Mouse (Mus musculus) liver, embryonic 12.5 days (tissue): ENCODE measurements around the gene Cwc27. TPM values are rescaled to one million over a fixed set of nuclear protein-coding genes. Genes with fewer than 3 reads are reported as not detected.

ENCODE experiments used
- ATAC-seq: fragments of 200-750 bp; cut with Nextera tagmentation; 2 replicates; pipeline ENCODE4 v1.8.0; 2017; ENCODE audit warnings: moderate number of reproducible peaks, mild to moderate bottlenecking, moderate library complexity
- H3K27ac ChIP-seq: fragments of 300-500 bp; sonication (generic); 2 replicates; pipeline ENCODE4 v1.5.1; 2016; ENCODE audit warnings: mild to moderate bottlenecking
- H3K27me3 ChIP-seq: fragments of 300-500 bp; sonication (generic); replicated peaks from 2 replicates; pipeline ENCODE4 v1.6.1; 2016; ENCODE audit warnings: mild to moderate bottlenecking, moderate library complexity
- H3K36me3 ChIP-seq: fragments of 300-500 bp; sonication (generic); 2 replicates; pipeline ENCODE4 v1.6.1; 2016; ENCODE audit warnings: mild to moderate bottlenecking, moderate library complexity
- H3K4me1 ChIP-seq: fragments of 300-500 bp; sonication (generic); 2 replicates; pipeline ENCODE4 v1.6.1; 2016
- H3K4me2 ChIP-seq: fragments of 300-500 bp; sonication (generic); 2 replicates; pipeline ENCODE4 v1.6.1; 2016; ENCODE audit warnings: mild to moderate bottlenecking, moderate library complexity
- H3K4me3 ChIP-seq: fragments of 300-500 bp; sonication (generic); 2 replicates; pipeline ENCODE4 v1.5.1; 2016; ENCODE audit warnings: mild to moderate bottlenecking, moderate library complexity
- H3K9ac ChIP-seq: fragments of 300-500 bp; sonication (generic); 2 replicates; pipeline ENCODE4 v1.6.1; 2016; ENCODE audit warnings: mild to moderate bottlenecking, moderate library complexity
- H3K9me3 ChIP-seq: fragments of 300-500 bp; sonication (generic); replicated peaks from 2 replicates; pipeline ENCODE4 v1.6.1; 2016; ENCODE audit warnings: mild to moderate bottlenecking, moderate library complexity
- WGBS: fragments of 180-500 bp; shearing (Covaris S2); methylation state at CpG from one replicate; pipeline ENCODE4 v1.1.7; 2016; ENCODE audit not compliant: insufficient replicate concordance; 5-methylcytosine and 5-hydroxymethylcytosine counted together
- polyA plus RNA-seq: library from polyadenylated mRNA; unstranded; fragments of >200 nt; fragmentation: Nextera tagmentation; extraction: Ambion mirVana; gene quantifications from 2 replicates; pipeline ENCODE4 v1.2.1, GENCODE M21; 2016

Cwc27 gene
- polyA plus RNA-seq, 1 experiment from 2014 or later: 14.8 TPM

DNA sequence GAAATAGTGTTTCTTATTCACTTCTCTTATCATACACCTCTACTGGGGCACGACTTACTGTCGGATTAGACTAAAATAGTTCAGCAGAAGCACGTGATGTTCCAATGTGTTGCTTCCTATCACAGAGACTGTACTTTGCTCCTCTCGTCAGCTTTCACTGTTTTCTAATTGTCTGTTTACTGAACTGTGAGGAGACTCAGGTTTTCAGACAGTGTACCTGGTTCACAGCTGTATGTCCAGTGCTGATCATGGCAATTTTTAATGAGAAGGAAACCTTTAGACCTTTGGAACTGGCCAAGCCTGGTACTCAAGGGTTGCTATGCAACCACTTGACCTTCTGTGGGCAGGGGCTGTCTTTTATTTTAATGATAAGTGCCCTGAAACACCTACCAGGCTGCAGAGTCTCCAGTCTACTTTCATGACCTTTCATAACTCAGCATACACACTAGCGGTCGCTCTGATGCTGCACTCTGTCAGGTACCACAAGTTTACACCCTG, 180.9 kb downstream of the Cwc27 start:
- Histone ChIP-seq H3K36me3 (no peaks in the 10 kb centered on the region), H3K4me1 (peaks cover 17% of the 10 kb centered on the region), H3K27me3 (no peaks in the 10 kb centered on the region), H3K4me3 (no peak overlapping the region), H3K4me2 (no peak overlapping the region), H3K9me3 (no peaks in the 10 kb centered on the region), H3K9ac (no peak overlapping the region), H3K27ac (no peak overlapping the region)
- 66% methylated on average over 6 of the region's 6 CpGs for WGBS
- peak; percentile 43 for ATAC-seq

DNA sequence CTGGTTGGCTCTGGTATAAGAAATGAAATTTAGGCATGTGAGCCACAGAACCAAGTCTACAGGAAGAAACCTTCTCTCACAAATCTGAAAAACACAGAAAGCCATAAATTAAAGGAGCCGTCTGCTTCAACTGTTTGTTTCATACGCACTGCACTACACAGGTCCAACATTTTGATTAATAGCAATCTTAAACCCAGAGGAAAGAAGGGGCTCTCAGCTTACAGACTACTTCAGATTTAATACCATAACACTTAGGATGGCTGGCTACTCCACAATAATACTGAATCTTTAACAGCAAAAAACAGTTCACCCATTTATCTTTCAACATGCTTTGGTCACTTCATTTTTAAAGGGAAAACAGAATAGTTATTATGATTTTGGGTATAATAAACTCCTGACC, 182.2 kb downstream of the Cwc27 start:
- Histone ChIP-seq H3K27ac (no peak overlapping the region), H3K4me1 (peaks cover 9% of the 10 kb centered on the region), H3K9me3 (no peaks in the 10 kb centered on the region), H3K36me3 (peaks cover 7% of the 10 kb centered on the region; the same call in 1 of the 2 replicates), H3K9ac (no peak overlapping the region), H3K4me2 (no peak overlapping the region), H3K27me3 (no peaks in the 10 kb centered on the region), H3K4me3 (no peak overlapping the region)
- 77% methylated on average over 2 of the region's 2 CpGs for WGBS
- ATAC-seq: no peak

DNA sequence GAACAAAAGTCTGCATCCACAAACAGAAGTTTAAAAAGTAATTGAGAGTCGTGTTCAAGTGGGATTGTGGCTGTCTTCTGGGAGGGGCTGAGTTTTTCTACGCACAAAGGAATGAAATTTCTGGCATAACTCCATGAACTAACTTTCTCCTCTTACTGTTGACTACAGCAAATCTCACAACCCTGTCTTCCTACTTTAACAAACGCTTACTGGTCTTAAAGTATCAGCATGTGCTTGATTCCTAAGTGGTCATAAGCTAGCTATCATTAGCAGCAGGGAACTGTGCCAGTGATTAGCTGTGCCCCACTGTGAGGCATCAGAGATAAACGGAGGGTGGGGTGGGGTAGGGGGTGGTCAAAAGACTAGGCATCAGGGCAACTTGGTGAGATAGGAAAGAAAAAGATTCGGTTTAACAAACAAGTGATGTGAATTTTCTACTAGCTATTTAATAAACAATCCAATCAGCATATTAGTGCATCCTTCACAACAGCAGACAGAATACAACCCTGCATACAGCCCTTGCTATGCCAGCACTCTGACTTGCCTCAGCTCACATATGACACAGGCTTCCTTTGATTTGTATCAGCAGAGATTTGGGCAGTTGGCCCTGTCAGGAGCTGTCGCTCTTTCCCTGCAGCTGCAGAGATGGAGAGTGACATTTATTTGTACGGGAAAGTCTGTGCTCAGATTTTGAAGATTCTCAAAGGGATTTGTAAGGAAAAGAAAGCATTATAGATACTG, 184.3 kb downstream of the Cwc27 start:
- no peaks in the 10 kb centered on the region for H3K9me3 ChIP-seq
- 49% methylated on average over 7 of the region's 7 CpGs for WGBS
- peaks cover 7% of the 10 kb centered on the region; the same call in 1 of the 2 replicates for H3K36me3 ChIP-seq
- H3K4me1 ChIP-seq: peaks cover 14% of the 10 kb centered on the region
- no peak overlapping the region for H3K4me3 ChIP-seq
- no peak overlapping the region for H3K4me2 ChIP-seq
- no peaks in the 10 kb centered on the region for H3K27me3 ChIP-seq
- ATAC-seq: peak; percentile 58; the same call in 1 of the 2 replicates
- H3K27ac ChIP-seq: no peak overlapping the region
- no peak overlapping the region for H3K9ac ChIP-seq

DNA sequence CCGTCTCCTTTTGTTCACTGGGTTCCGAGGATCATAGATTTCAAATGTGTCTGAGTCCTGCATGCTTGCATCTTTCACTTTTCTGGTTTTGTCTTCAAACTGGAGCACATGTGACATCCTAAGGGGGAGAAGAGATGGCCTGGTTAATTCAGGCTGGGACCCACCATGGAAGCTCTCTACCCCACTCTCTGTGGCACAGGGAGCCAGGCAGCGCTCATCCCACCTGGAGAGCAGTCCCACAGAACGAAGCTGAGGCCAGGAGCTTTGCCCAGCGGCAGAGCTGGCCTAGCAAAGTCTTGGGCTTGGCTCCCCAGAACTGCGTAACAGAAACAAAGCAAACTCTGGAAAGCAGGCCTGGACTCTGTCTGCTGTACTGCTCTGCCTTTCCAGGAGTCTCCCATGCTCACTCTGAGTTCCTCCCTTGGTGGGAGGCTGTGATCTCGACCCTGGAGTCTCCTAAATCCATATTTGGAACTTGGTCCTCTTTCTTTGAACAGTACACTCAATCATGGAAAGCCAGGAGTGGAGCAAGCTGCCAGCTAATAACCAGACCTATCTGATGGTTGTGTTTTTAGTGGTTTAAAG, 185.2 kb downstream of the Cwc27 start:
- Histone ChIP-seq H3K4me3 (no peak overlapping the region), H3K4me1 (peaks cover 22% of the 10 kb centered on the region), H3K36me3 (peaks cover 7% of the 10 kb centered on the region; the same call in 1 of the 2 replicates), H3K27ac (no peak overlapping the region; the same call in 1 of the 2 replicates), H3K27me3 (no peaks in the 10 kb centered on the region), H3K9ac (no peak overlapping the region), H3K4me2 (no peak overlapping the region), H3K9me3 (no peaks in the 10 kb centered on the region)
- ATAC-seq: no peak
- 72% methylated on average over 7 of the region's 7 CpGs for WGBS

DNA sequence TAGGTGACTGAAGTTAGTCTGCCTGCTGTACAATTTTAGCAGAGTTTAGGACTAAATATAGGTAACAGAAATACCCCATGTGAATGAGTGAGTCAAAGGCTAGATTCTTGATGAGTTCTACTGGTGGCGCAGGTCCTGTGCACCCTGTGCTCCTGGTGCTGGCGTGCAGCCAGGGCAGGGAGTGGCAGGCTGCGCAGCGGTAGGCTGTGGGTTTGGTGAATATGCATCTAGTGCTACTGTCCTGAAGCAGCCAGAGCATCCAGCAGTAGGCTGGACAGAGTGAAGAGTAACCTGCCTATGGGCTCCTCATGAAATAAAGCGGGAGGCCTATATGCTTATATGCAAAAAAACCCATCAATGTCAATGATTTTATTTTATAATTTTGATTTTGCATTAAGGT, 186.1 kb downstream of the Cwc27 start:
- H3K4me3 ChIP-seq: no peak overlapping the region
- H3K4me2 ChIP-seq: no peak overlapping the region
- no peak overlapping the region for H3K27ac ChIP-seq
- 85% methylated on average over 5 of the region's 5 CpGs for WGBS
- H3K9me3 ChIP-seq: no peaks in the 10 kb centered on the region
- H3K9ac ChIP-seq: no peak overlapping the region
- H3K4me1 ChIP-seq: peaks cover 22% of the 10 kb centered on the region
- no peak for ATAC-seq
- H3K36me3 ChIP-seq: peaks cover 7% of the 10 kb centered on the region; the same call in 1 of the 2 replicates
- no peaks in the 10 kb centered on the region for H3K27me3 ChIP-seq

DNA sequence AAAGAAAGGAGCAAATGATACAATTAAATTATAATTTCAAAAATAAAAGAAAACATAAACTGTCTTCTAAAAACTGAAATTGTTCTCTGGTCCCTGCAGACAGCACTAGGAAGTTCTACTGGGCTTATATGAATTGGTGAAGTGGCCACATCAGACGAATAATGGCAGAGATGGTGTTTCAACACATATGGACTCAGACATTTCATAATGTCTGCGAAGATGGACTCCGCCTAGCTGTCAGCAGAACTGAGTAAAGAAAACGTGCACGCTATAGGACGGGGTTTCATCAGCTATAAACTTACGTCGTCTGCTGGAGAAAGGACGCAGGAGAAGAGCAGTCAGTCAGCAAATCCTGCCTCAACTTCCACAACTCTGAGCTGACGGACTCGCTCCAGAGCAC, 187.3 kb downstream of the Cwc27 start:
- Histone ChIP-seq H3K4me2 (no peak overlapping the region), H3K4me3 (no peak overlapping the region), H3K36me3 (peaks cover 7% of the 10 kb centered on the region; the same call in 1 of the 2 replicates), H3K27ac (no peak overlapping the region), H3K4me1 (peaks cover 22% of the 10 kb centered on the region), H3K9me3 (no peaks in the 10 kb centered on the region), H3K27me3 (no peaks in the 10 kb centered on the region), H3K9ac (no peak overlapping the region)
- ATAC-seq: no peak
- WGBS: 82% methylated on average over 11 of the region's 11 CpGs

DNA sequence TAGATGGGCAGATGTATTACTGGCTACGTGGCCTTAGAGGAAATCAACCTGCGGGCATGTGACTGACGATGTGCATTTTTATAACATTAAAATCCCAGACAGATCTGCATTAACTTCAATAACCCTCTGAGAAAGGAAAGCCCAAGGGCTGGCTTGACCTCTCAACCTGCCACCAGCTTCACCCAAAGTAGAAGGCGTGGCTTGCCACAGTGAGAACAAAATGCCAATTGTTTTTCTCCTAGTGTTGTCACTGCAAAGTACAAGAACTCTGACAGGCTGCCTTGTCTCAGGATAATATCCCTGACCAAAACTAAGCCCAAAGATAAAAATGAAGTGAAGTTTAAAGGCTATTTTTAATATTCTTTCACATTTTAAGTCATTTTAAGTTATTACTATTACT, 188.9 kb downstream of the Cwc27 start:
- Histone ChIP-seq H3K36me3 (peaks cover 7% of the 10 kb centered on the region; the same call in 1 of the 2 replicates), H3K4me2 (no peak overlapping the region), H3K27me3 (no peaks in the 10 kb centered on the region), H3K9me3 (no peaks in the 10 kb centered on the region), H3K4me1 (peaks cover 22% of the 10 kb centered on the region), H3K4me3 (no peak overlapping the region), H3K27ac (no peak overlapping the region; the same call in 1 of the 2 replicates), H3K9ac (no peak overlapping the region)
- WGBS: 79% methylated on average over 4 of the region's 4 CpGs
- no peak for ATAC-seq

DNA sequence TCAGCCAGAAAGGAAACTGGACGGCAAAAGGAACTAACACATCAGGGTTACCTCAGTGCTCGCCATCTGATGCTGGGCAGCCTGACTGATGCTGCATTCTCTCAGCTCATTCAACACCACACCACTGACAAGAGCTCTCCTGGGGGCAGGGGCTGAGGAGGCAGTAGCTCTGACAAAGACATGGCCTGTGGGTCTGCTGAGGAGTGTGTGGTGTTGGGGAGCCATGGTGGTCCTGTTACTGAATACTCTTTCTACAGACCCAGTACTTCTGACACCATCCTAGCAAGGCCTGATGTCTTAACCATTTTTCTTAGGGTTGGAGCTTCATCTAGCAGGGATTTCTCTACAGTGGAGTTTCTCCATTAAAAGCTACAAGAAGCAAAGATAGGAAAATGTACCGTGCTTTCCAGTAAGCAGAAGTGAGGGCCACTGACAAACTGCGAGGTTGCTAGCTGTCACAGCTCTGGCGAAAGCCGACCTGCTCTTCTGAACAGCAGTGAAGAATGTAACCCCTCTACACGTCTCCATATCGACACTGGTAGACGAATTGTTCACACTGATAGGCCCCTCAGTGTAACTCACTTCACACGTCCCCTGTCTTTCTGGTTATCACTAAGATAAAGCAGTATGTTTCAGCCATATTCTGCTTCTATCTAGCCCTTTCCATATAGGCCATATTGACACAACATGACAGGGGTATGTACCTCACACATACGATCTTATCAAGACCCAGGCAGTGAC, 189.6 kb downstream of the Cwc27 start:
- H3K9ac ChIP-seq: no peak overlapping the region
- peak; percentile 84 for ATAC-seq
- 0 out of 2 replicates have a peak overlapping the region, but pooled peaks have one; percentile 2 for H3K27ac ChIP-seq
- H3K36me3 ChIP-seq: peaks cover 7% of the 10 kb centered on the region; the same call in 1 of the 2 replicates
- no peak overlapping the region for H3K4me2 ChIP-seq
- H3K9me3 ChIP-seq: no peaks in the 10 kb centered on the region
- no peaks in the 10 kb centered on the region for H3K27me3 ChIP-seq
- WGBS: 46% methylated on average over 11 of the region's 11 CpGs
- H3K4me1 ChIP-seq: peaks cover 15% of the 10 kb centered on the region
- no peak overlapping the region for H3K4me3 ChIP-seq

DNA sequence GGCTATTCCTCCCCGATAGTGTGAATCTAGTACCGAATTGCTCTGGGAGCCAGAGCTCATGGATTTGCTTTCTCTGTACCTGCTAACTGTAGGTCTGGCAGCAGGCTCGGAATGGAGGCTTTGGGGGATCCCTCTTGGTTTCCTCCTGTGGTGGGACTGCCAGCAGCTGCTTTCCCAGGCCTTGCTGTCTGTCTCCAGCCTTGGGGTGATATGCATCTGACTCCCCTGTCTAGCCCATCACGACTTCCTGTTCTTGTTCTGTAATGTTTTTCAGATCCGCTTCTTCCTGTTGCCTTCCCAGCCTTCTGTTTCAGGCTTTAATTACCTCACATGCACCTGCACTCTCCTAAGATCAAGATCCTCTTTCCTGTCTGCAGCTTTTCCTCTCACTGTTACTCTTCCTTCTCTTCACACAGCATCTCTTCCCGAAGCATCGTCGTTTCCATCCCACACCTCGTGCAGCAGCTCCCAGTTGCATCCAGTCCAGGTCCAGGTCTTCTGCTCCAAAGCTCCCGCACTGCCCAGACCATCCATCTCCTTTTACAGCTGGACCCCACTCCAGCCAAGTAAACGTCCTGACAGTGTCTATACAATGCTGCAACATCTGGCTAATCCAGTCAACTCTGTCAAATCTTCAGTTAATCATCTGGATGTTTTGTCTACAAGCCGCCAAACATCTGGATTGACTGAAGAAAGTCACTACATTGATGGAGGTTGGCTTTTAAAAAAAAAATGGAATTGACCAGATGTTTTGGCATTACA, 193.6 kb downstream of the Cwc27 start:
- Histone ChIP-seq H3K27ac (no peak overlapping the region), H3K4me3 (no peak overlapping the region), H3K9ac (no peak overlapping the region), H3K9me3 (no peaks in the 10 kb centered on the region), H3K4me2 (no peak overlapping the region), H3K4me1 (peaks cover 13% of the 10 kb centered on the region), H3K27me3 (no peaks in the 10 kb centered on the region), H3K36me3 (no peaks in the 10 kb centered on the region)
- 58% methylated on average over 12 of the region's 12 CpGs for WGBS
- ATAC-seq: no peak

DNA sequence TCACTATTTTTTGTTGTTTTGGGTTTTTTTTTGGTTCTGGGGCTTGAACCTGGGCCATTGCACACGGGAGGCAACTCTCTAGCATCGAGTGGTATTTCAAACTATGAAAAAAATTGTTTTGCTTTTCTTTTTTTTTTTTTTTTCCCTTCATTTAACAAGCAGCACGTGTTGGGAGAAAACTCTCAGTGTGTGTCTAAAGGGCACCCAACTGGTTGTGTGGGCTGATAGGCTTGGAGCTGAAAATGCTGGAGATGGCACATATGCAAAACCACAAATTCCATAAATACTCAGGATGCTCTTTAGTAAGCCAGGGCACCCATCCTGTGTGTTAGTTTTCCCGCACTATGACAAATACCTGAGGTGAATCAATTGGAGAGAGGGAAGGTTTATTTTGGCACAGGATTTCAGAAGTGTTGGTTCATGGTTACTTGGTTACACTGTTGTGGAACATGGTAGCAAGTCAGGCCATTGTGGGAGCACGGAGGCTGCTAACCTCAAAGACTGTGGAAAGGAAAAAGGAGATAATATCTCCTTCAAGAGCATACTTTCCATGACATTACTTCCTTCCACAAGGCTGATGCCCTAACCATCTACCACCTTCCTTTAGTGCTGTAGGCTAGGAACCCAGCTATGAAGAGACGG, 194.7 kb downstream of the Cwc27 start:
- Histone ChIP-seq H3K9me3 (no peaks in the 10 kb centered on the region), H3K9ac (no peak overlapping the region), H3K4me2 (no peak overlapping the region), H3K4me1 (peaks cover 3% of the 10 kb centered on the region), H3K4me3 (no peak overlapping the region), H3K27me3 (no peaks in the 10 kb centered on the region), H3K36me3 (no peaks in the 10 kb centered on the region), H3K27ac (no peak overlapping the region)
- no peak for ATAC-seq
- 61% methylated on average over 6 of the region's 6 CpGs for WGBS

DNA sequence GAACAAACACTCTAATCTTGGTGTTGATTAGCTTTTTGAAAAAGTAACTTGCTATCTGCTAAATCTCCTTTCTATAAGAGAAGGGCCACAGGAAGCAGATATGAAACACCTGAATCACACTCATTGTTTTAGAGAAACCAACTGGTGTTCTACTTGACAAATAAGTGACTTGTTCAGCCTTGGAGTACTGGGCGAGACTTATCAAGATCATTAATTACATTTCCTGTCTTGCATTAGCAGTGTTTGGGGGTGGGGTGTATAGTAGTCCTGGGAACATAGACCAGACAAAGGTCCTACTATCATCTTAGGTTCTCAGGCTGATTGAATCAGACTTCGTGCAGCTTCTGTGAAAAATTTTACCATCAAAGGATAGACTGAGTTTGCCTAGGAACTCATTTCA, 196.5 kb downstream of the Cwc27 start:
- no peaks in the 10 kb centered on the region for H3K4me1 ChIP-seq
- H3K4me2 ChIP-seq: no peak overlapping the region
- ATAC-seq: no peak
- H3K36me3 ChIP-seq: no peaks in the 10 kb centered on the region
- H3K9me3 ChIP-seq: no peaks in the 10 kb centered on the region
- H3K27ac ChIP-seq: no peak overlapping the region
- H3K4me3 ChIP-seq: no peak overlapping the region
- WGBS: 40% methylated on average over 2 of the region's 2 CpGs
- no peaks in the 10 kb centered on the region for H3K27me3 ChIP-seq
- no peak overlapping the region for H3K9ac ChIP-seq
